Mouse (Mus musculus) midbrain, postnatal 0 days (tissue): ENCODE measurements at regions not wholly inside any gene's neighbourhood (a gene's known extent, or its start where the extent isn't known, plus 50 kb on each side); places are given as distances from the start of the nearest gene placed in this dataset.

Experiments
- ATAC-seq: fragments of 200-750 bp; cut with Nextera tagmentation; 2 replicates; pipeline ENCODE4 v1.8.0; 2017; ENCODE audit warnings: moderate number of reproducible peaks, mild to moderate bottlenecking, moderate TSS enrichment, moderate library complexity; ENCODE audit not compliant: low FRiP score
- DNase-seq: peaks from one replicate; pipeline ENCODE4 v3.0.0-alpha.2; 2015; ENCODE audit warnings: low spot score
- H3K27ac ChIP-seq: fragments of 300-500 bp; sonication (generic); 2 replicates; pipeline ENCODE4 v1.5.1; 2014; ENCODE audit warnings: low read depth, mild to moderate bottlenecking, low read length, mixed read lengths
- H3K27me3 ChIP-seq: fragments of 300-500 bp; sonication (generic); 2 replicates; pipeline ENCODE4 v1.6.1; 2014; ENCODE audit warnings: low read length, control low read depth, mixed read lengths; ENCODE audit not compliant: insufficient read depth
- H3K36me3 ChIP-seq: fragments of 300-500 bp; sonication (generic); 2 replicates; pipeline ENCODE4 v1.6.1; 2014; ENCODE audit warnings: low read length, control low read depth, mixed read lengths; ENCODE audit not compliant: insufficient read depth
- H3K4me1 ChIP-seq: fragments of 300-500 bp; sonication (generic); 2 replicates; pipeline ENCODE4 v1.6.1; 2014; ENCODE audit warnings: mild to moderate bottlenecking, control low read depth, antibody characterized with exemption, low read length, mixed read lengths; ENCODE audit not compliant: insufficient read depth
- H3K4me2 ChIP-seq: fragments of 300-500 bp; sonication (generic); 2 replicates; pipeline ENCODE4 v1.6.1; 2014; ENCODE audit warnings: low read depth, mild to moderate bottlenecking, low read length, mixed read lengths; ENCODE audit not compliant: poor library complexity, severe bottlenecking
- H3K4me3 ChIP-seq: fragments of 300-500 bp; sonication (generic); 2 replicates; pipeline ENCODE4 v1.5.1; 2014; ENCODE audit warnings: low read depth, mild to moderate bottlenecking, low read length, moderate library complexity
- H3K9ac ChIP-seq: fragments of 300-500 bp; sonication (generic); replicated peaks from 2 replicates; pipeline ENCODE4 v1.6.1; 2014; ENCODE audit warnings: mild to moderate bottlenecking, low read length, moderate library complexity, mixed read lengths; ENCODE audit not compliant: poor library complexity, severe bottlenecking
- H3K9me3 ChIP-seq: fragments of 300-500 bp; sonication (generic); 2 replicates; pipeline ENCODE4 v1.6.1; 2016; ENCODE audit warnings: low read length, control low read depth
- CTCF ChIP-seq: IDR thresholded peaks from 2 replicates; pipeline ENCODE4 v1.5.1; 2016; ENCODE audit warnings: antibody characterized with exemption, mild to moderate bottlenecking
- whole genome bisulfite sequencing: fragments of 180-500 bp; shearing (Covaris S2); extraction: QIAGEN DNeasy Blood & Tissue Kit; methylation state at CpG from one replicate; pipeline ENCODE4 v1.1.7; 2014; 5-methylcytosine and 5-hydroxymethylcytosine counted together

DNA sequence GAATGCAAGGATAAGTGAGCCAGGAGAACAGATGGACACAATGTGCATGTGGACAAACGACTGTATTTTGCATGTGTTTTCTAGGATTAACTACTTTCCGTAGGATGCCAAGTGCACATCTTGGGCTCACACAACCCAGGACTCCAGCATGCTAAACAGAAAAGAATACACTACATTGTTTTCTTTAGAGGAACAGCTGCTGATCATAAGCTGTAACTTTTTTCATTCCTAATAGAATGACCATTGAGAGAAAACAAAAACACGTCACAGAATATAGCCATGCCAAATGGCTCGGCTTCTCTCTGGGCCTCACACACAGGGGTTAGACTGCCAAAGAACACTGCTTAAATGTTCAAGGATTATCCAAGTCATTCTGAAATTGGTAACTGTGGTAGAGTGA lies 765.2 kb downstream of the Gsdmc2 start:
- Histone ChIP-seq H3K4me2 (no peak overlapping the region), H3K36me3 (no peaks in the 10 kb centered on the region), H3K27ac (no peak overlapping the region), H3K9me3 (no peaks in the 10 kb centered on the region), H3K9ac (no peak overlapping the region), H3K4me3 (no peak overlapping the region), H3K27me3 (no peaks in the 10 kb centered on the region), H3K4me1 (no peaks in the 10 kb centered on the region)
- 26% methylated on average over 4 of the region's 4 CpGs for WGBS
- peak; percentile 48 for DNase-seq
- no peak for ATAC-seq
- TF ChIP-seq CTCF, result no peak

- no peak for ATAC-seq
Measured at GRCm38 (mm10) chr15:63071921-63072320, 773.1 kb downstream of the Gsdmc2 start.

DNA sequence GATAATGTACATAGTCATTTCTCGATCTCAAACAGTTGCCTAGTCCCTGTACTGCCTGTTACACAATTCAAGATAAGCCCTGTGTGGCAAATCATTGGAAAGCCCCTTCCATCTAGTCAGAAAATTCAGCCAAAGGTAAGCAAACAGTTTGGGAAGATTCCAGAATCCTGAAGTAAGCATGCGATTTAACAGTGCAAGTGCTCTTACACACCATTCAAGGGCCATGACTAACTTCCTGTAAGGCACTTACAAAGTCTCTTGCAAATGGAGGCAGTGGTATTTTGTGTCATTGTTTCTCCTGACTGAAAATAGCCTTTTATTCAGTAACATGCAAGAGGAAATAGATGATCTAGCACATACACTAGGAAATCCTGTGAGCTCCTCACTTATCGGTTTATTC lies 777.9 kb downstream of the Gsdmc2 start:
- DNase-seq (no peak), ATAC-seq (no peak)
- no peaks in the 10 kb centered on the region for H3K27me3 ChIP-seq
- no peak for TF ChIP-seq CTCF
- no peak overlapping the region for H3K9ac ChIP-seq
- no peaks in the 10 kb centered on the region for H3K9me3 ChIP-seq
- H3K4me3 ChIP-seq, result no peak overlapping the region
- no peaks in the 10 kb centered on the region for H3K36me3 ChIP-seq
- 89% methylated on average over 3 of the region's 3 CpGs for WGBS
- H3K4me2 ChIP-seq, result no peak overlapping the region
- H3K4me1 ChIP-seq, result no peaks in the 10 kb centered on the region
- no peak overlapping the region for H3K27ac ChIP-seq

More at GRCm38 (mm10) chr15:63071921-63072320, 773.1 kb downstream of the Gsdmc2 start:
- TF ChIP-seq CTCF, result no peak
- H3K4me2 ChIP-seq, result no peak overlapping the region
- H3K9ac ChIP-seq, result no peak overlapping the region
- no peaks in the 10 kb centered on the region for H3K36me3 ChIP-seq
- H3K27me3 ChIP-seq, result no peaks in the 10 kb centered on the region
- H3K4me1 ChIP-seq, result no peaks in the 10 kb centered on the region
- 84% methylated on average over 4 of the region's 4 CpGs for WGBS
- H3K4me3 ChIP-seq, result no peak overlapping the region
- no peak for DNase-seq
- no peaks in the 10 kb centered on the region for H3K9me3 ChIP-seq
- H3K27ac ChIP-seq, result no peak overlapping the region

GRCm38 (mm10) chr15:63066020-63066439 lies 778.9 kb downstream of the Gsdmc2 start:
- DNase-seq (no peak), ATAC-seq (no peak)
- H3K27ac ChIP-seq, result no peak overlapping the region
- H3K9me3 ChIP-seq, result no peaks in the 10 kb centered on the region
- 80% methylated on average over 2 of the region's 2 CpGs for WGBS
- no peak overlapping the region for H3K4me3 ChIP-seq
- H3K4me1 ChIP-seq, result no peaks in the 10 kb centered on the region
- no peak for TF ChIP-seq CTCF
- no peaks in the 10 kb centered on the region for H3K27me3 ChIP-seq
- no peak overlapping the region for H3K4me2 ChIP-seq
- H3K36me3 ChIP-seq, result no peaks in the 10 kb centered on the region
- H3K9ac ChIP-seq, result no peak overlapping the region

- no peak for TF ChIP-seq CTCF
- no peak for ATAC-seq
- Histone ChIP-seq H3K9me3 (no peaks in the 10 kb centered on the region), H3K9ac (no peak overlapping the region), H3K27me3 (no peaks in the 10 kb centered on the region), H3K27ac (no peak overlapping the region), H3K4me2 (no peak overlapping the region), H3K4me1 (no peaks in the 10 kb centered on the region), H3K36me3 (no peaks in the 10 kb centered on the region), H3K4me3 (no peak overlapping the region)
- no peak for DNase-seq
- WGBS, result 72% methylated on average over 3 of the region's 3 CpGs
Measured at GRCm38 (mm10) chr15:63061891-63062290, 783.1 kb downstream of the Gsdmc2 start.

DNA sequence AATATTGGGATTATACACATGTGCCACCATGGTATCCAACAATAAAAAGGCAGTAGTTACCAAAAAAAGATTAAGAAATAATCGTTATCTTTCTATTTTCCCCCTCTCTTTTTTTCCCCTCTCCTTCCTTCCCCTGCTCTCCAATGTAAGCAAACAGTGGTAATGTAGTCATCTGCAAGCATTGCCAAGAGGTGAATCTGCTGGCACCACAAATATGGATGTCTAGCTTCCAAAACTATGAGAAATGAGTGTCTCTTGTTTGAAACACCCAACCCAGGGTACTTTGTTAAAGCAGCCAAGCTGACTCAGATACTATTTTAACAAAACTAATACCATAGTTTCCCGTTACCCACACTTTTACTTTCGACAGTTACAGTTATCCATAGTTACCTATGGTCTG lies 784.2 kb downstream of the Gsdmc2 start:
- ATAC-seq (no peak), DNase-seq (no peak)
- Histone ChIP-seq H3K36me3 (no peaks in the 10 kb centered on the region), H3K4me3 (no peak overlapping the region), H3K4me2 (no peak overlapping the region), H3K27ac (no peak overlapping the region), H3K4me1 (no peaks in the 10 kb centered on the region), H3K27me3 (no peaks in the 10 kb centered on the region), H3K9ac (no peak overlapping the region), H3K9me3 (no peaks in the 10 kb centered on the region)
- 93% methylated on average over 3 of the region's 3 CpGs for WGBS
- TF ChIP-seq CTCF, result no peak
